Mouse (Mus musculus) ovary, postnatal 36 days (tissue): ENCODE results near the gene Lyzl4.
"Not testable (repeated sequence)": the region's sequence is repeated elsewhere in the genome, so short reads cannot be mapped to it uniquely, and the experiment has no call there.

Source experiments
- DNase-seq: peaks from one replicate; pipeline ENCODE4 v3.0.0; 2022; ENCODE audit warnings: low spot score, mixed read lengths

Gene Lyzl4

DNA sequence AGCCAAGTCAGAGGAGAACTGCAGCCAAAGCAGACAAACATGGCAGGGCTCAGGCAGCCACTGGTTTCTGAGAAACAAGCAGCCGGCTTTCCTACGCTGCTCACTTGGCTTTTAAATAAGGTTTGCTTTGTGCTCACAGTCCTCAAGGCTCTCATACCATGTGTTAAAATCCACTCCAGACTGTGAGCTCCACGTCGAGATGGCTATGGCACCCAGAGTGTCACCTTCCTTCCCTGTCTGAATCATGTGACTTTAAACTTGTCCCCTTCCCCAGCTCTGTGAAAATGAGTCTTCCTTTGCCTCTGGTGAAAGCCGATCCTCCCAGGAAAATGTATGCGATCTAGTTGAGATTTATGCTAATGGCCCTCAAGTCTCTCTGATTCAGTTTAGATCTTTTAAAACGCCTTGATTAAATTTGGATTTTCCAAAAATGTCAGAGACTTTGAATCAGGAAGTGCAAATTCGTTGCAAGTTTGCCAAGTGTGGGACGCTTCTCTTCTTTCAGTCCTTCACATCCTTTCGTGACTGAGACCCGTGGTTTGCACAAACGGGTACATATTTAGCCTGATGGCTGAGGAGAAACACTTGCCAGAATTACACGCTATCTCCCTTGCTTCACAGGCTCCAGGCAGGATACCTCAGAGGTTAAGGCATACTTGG, 41.6 kb downstream of the Lyzl4 start:
- DNase-seq: no peak

DNA sequence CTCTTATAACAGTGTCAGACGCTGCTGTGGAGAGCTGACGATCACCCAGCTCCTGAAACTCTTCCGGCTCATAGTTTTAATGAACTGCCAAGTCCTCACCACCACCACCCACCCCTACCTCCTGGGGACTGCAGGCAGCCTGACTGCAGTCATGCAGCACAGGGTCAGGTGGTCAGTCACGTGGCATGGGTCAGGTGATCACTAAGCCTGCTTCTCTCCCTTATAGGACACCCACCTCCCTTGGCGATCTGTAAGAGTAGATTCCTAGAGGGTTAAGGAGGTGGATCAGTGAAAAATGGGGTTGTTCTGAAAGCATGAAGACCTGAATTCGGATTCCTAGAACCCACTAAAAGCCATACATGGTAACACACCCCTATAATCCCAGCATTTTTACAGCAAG, 42.3 kb downstream of the Lyzl4 start:
- DNase-seq: no peak

DNA sequence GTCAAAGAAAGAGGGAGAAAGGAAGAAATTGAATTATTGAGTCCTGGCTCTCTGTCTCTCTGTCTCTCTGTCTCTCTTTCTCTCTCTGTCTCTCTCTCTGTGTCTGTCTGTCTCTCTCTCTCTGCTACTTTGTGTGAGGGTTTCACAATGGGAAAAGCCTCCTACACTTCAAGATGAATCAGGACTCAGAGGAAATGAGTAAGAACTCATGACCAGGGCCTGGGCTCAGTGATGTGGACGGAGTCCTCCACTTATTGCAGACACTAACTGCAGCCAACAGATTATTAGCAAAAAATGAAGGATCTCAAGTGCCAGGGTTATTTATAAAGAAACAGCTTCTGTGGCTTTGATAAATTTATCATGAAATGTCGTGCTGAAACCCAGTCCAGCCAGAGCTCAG, 43.8 kb downstream of the Lyzl4 start:
- no peak for DNase-seq

DNA sequence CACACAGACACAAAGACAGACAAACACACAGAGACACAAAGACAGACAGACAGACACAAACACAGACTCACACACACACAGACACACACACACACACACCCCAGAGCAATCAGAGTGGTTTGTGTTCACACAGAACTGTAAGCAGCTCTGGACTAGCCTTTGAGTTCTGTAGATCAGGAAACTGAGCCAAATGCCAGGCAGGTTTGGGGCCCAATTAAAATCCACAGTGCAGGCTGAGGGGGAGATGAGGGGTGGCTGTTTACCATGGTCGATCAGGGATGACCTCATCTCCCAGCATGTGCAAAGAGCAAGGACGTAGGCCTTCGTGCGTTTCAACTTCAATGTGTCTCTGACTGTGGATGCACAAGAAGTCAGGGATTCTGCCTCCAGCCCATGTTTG, 47.1 kb downstream of the Lyzl4 start:
- DNase-seq: no peak

DNA sequence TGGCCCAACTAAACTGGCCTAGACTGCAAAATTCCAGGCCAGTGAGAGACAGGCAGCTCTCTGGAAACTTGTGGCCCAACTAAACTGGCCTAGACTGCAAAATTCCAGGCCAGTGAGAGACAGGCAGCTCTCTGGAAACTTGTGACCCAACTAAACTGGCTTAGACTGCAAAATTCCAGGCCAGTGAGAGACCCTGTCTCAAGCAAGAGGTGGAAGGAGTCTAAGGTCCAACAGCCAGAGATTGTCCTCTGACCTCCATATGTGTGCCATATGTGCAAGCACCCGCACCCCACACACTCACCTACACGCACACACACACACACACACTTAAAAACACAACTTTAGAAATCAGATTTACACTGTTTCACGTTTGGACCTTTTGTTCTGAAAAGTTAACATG, 48.1 kb downstream of the Lyzl4 start:
- not testable (repeated sequence) for DNase-seq

DNA sequence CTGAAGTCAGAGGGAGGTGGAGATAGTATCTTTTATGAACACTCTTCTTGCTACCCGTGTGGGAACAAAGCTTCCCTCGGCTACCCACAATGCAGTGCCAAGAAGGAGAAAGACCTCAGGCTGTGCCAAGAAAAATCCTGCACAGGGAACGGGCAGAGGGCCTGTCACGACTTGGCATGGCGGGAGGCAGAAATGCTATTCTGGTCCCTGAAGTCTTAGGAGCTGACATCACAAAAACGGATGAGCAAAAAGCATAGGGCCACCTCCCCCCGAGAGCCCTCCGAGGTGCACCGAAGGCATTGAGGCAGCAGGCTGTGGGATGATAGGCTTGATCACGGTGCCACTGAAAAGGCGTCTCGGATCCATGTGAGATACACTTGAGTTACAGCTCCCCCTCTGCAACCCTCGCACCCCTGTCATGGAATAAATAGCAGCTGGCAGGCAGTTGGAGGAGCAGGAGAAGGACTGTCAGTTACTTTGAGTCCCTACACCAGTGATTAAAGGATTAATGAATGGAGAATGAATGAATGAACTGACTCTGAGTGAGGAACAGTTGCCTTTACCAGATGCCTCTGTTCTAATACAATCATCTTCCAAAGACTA, 48.8 kb downstream of the Lyzl4 start:
- no peak for DNase-seq

DNA sequence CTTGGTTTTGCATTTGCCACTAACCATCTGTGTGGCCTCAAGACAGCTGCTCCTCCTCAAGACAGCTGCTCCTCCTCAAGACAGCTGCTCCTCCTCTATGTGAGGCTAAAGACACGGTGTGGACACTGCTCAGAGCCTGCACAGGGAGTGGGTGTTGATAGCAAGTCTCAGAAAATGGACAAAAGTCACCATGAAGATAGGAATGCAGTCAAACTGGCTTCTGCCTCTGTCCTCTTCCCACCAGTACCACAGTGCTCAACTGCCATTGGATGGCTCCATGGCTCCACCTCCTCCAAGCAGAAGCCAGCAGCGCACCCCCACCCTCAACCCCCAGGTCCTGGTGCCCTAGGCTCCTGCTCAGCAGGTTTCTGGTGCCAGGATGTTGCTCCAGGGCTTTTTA, 52.4 kb downstream of the Lyzl4 start:
- DNase-seq: no peak

DNA sequence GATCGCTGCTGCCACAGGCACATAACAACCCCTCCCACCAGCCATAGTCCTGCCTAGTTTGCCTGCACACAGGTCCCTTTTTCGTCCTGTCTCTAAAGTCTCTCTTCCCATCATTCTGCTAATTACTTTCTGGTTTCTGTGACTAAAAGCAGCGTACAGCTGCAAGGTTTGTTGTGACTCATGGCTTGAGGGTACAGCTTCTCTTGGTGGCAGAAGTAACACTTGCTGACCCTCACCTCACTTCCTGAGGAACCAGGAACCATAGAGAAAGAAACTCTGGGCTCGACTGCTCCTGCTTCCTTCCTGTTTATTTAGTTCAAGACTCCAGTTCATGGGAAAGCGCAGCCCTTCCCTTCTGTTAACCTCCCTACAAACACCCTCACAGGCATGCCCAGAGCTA, 67.5 kb downstream of the Lyzl4 start:
- DNase-seq: no peak

DNA sequence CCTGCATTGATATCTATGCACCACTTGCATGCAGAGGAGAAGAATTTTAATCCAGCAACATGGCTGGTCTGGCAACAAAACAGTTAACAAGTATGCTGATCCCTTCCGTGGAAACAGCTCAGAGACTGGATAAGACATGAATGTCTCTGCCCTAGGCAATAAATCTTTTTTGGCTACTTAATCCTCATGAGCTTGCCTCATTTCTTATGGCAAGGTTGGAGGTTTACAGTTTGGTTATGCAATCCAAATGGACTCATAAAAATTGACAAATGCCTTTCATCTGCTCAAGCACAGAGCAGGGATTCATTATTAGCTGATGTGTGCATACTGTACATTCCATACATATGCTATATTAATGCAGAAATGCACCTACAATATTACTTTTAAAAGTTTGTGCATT, 73.4 kb downstream of the Lyzl4 start:
- no peak for DNase-seq

DNA sequence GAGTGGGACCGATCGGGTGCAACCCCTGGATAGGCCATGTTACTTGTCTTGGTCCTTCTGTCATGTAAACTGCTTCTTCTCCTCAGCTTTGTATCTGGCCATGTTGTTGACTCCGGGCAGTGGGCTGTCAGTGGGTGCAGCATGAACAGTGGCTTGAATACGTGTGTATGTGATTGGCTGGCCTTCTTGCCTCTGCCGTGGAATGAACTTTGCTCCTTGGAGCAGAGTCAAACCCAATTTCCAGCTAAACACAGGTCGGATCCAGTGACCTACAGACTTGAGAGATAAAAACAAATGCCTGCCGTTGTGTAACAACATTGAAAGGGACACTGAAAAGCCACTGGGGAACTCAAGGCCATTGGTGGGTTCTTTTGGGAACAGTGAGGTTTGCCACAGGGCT, 75.5 kb downstream of the Lyzl4 start:
- no peak for DNase-seq

DNA sequence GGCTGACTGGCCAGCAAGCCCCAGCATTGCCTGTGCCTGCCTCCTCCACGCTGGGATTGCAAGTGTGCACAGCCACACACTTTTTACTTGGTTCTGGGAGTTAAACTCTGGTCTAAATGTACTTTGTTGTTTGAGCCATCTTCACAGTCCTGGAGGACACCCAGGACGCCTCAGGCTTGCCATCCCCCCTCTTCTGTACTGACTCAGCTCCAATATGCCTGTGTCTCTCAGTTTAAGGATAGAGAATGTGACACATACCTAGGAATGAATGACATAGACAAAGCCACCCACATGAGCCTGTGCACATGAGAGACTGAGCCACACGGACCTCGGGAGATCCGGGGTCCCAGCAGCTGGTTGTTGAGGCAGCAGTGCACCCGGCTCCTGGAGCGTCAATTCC, 78.6 kb downstream of the Lyzl4 start:
- DNase-seq: no peak

DNA sequence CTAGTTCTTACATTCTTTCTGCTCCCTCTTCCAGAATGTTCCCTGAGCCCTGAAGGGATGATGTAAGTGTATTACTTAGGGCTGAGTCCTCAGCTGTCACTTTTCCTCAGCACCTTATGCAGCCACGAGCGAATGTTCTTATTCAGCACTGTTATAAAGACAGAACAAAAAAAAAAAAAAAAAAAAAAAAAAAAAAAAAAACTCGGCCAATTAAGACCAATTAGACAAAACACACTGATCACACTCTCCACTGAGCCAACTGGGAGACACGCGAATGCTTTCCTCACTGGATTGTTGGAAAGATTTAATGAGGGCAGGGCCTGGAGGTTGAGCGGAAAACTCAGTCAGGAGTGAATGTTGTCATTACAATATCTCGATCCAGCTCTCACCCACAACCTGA, 81.4 kb downstream of the Lyzl4 start:
- DNase-seq: no peak

DNA sequence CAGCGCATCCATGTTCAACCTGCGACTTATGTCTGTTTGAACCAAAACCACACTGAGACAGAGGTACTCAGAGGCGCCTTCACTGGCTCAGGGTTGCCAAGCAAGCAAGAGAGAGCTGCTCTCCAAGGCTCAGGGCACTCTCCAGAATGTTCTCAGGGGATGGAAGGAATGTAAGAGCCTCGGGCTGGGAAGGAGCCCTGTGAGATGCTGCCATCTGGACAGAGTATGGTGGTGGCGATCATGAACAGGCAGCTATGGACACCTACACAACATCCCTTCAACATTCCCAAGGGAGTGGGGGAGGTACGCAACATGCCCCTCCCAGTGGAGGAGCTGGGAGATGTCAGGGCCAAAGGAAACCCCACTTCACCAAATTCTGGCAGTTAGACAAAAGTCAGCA, 83.7 kb downstream of the Lyzl4 start:
- no peak for DNase-seq

DNA sequence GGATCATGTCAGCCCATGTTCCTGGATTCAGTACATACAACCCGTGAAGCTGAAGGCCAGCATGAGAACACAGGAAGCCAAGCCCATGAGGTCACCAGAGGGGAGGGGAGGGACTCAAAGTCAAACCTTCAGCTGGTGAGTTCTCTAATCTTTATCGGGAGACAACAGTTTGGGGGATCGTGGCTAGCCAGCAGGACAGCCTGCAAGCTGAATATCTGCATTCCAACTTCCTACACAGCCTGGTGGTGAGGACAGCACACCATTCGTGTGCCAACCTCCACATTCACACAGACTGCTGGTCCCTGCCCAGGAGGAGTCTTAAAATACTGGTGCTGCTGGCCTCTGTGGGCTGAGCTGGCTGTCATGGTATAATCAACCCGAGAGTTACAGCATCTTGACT, 85.0 kb downstream of the Lyzl4 start:
- DNase-seq: no peak

DNA sequence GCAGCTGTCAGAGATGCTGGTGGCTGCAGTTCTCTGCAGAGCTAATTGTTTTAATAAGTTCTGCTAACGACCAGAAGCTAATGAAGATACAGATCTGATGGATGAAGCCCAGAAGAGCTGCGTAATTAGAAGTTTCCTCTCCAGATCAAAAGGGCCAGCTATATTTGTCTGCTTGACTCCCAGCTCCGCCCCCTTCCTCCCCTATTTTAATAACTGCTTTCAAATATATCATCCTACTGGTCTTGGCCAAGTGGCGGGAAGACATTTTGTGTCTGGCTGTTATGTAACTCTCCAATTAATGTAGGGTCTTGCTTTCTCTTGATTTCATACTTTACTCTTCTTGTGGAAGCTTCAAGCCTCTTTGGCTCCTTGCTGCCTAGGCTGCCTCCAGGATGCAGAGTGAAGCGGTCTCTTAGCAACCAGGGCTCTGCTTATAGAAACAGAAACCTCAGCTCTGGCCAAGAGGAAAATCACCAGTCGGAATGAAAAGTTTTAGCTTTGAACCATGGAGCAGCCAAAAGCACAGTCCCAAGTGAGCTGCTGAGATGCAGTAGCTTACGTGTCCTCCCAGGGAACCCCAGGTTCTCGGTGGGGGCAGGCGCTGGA, 86.4 kb downstream of the Lyzl4 start:
- no peak for DNase-seq

DNA sequence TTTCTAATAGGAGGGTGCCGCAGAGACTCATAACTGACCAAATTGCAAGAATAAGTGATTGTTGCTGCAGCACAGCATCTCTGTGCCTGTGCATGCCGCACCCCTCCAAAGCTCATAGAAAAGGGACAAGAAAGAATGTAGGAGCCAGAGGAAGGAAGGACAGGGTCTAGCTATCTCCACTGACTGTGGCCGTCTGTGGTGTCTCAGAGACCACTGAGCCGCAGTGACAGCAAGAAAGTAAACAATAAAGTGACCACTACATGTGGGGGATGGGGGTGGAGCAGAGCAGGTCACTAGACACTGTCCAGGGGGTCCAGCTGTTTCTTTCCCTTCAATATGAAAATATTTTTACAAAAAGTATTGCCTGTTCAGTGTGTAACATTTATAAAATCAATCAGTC, 88.3 kb downstream of the Lyzl4 start:
- DNase-seq: no peak

DNA sequence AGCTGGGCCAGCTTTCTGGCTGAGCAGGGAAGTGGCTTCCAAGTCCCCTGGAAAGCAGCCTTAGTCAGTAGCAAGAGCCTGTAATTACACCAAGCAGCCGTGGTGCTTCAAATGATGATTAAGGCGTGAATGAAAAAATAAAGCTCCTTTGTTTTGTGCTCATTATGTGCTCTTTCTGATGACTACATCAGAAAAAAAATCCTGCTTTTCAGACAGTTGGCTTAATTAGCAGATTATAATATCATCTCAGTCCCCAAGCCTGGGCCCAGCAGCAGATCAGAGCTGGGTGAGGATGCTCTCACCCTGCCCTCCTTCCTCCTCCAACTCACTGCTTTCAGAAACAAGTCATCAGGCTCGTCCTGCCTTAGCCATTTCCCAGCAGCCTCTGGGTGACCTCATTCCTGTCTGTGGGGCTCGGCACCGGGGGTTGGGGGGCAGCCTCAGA, 91.5 kb downstream of the Lyzl4 start:
- no peak for DNase-seq

DNA sequence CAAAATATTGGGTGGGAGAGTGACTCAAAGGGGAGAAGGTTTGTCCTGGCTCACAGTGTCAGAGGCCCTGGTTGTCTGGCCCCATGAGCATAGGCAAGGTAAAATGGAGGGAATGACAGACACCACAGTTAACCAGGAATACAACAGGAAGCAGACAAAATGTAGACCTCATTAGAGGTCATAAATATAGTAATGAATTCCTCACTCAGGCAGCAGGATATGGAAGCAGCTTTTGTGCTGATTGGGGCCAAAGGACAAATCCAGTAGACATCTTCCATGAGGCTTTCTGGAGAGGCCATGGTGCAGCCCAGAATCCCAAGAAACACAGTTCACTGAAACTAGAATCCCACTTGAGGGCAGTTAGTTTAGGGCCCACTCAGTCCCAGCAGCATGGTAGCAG, 92.5 kb downstream of the Lyzl4 start:
- DNase-seq: no peak

DNA sequence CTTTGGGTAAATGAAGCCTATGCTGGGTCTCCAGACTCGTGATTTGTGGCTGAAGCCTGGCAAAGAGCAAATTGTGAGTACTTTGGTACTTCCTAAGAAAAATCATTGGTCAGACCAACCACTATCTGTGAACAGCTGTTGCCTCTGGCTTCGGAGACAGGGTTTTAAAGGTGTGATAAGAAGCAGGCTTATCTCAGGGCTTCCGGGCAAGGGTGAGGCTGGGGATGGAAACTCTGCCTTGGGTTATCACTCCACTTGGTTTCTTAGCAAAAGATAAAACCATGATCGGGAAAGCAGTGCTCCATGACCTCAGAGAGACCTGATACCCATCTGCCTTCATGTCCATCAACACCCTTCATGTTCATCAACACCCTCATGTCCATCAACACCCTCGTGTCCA, 92.9 kb downstream of the Lyzl4 start:
- DNase-seq: no peak

DNA sequence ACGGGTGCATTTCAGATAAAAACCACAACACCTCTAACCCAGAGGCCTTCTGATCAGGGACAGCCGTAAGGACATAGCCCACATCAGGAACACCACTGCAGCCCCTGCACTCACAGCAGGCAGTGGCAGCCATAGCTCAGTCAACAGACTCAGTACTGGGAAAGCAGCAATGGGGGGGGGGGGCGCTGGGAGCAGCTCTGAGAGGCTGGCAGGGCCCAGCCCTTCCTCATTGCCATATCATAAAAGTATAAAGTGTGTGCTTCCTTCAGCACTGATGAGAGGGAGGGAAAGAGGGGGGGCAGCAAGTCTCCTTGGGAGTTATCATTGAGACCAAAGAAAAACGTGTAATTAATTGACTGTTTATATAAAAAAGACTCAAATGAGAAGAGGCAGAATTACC, 94.5 kb downstream of the Lyzl4 start:
- DNase-seq: no peak

DNA sequence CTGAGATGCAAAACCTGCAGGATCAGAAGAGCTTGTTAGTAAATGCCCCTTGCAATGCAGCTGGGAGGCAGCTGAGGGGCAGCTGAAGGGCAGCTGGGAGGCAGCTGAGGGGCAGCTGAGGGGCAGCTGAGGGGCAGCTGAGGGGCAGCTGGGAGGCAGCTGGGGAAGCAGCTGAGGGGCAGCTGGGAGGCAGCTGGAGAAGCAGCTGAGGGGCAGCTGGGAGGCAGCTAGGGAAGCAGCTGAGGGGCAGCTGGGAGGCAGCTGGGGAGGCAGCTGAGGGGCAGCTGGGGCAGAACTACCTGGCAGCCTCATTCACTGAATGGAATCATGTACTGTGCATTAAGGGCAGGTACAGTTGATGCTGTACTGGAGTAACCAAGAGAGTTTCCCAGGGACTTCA, 100.4 kb downstream of the Lyzl4 start:
- no peak for DNase-seq

DNA sequence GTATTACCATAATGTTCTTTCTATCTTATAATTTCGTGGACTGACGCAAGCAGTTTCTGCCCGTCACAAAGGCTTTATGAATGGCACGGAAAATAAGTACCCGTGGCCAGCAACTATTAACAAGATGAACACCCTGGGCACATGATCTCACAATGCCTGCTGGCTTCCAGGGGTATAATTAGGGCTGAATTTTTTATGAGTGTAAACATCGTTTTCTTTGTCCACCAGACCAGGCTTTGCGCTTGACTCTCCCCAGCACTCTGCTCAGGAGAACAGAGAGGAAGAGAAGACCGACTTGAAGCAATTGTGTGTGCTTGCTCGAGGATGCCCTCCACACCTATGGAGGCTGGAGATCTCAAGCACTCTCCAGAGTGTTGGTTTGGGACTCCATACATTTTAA, 109.3 kb downstream of the Lyzl4 start:
- DNase-seq: no peak

DNA sequence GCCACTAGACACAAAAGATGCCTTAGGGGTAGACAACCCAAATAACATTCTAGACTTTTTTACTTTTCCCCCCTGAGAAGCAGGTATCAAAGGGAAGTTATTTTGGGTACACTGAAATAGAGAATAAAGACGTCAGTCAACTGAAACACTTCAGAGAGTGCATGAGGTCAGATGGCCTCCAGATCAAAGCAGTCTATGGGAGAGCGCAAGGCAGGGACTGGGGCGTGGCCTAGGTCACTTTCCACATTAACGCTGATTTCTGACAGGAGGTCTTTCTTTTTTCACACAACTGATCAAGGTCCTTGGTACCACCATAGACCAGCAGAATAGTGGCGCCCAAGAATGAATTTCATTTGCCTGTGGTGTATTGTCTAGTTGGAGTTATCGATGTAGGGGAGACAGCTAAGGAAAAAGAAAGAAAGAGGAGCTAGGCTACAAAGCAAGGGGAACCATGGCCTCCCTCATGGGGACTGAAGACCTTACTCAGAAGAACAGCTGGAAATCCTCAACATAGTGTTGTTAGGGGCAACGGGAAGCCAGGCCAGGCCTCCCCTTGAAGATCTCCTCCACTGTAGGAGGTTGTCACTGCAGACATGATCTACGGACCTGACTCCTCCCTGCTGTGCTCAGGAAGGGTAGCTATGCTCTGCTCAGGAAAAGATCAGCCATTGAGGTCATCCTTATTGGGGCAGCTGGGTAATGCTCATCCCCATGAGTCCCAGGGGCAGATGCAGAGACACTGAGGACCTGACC, 113.1 kb downstream of the Lyzl4 start:
- DNase-seq: no peak
